Mouse (Mus musculus): Measurements from ENCODE around the gene Zfp599.
A peak's percentile ranks its signal among the peaks of the same experiment; 100 is the strongest.

Gene Zfp599

GRCm38 (mm10) chr9:22217858-22218493 lies 41.7 kb downstream of the Zfp599 start:
- DNase-seq, result peak; percentile 70

DNA sequence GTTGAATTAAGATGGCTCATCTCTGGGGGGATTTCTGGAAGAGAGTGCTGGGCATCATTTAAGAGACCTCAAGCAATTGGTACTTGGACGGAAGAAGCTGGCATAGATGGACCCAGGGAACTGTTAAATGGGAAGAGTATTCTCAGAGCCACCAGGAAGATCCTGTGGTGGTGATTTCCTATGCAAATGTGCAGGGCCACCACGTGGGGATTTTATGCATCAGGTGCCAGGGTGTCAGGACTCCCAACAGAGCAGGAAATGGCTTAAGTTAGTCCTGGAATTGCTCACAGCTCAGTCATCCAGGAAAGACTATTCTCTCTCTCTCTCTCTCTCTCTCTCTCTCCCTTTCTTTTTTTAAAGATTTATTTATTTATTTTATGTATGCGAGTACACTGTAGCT lies 43.0 kb downstream of the Zfp599 start:
- DNase-seq, result no peak

- DNase-seq, result peak; percentile 31
Measured at GRCm38 (mm10) chr9:22214549-22214948, 45.1 kb downstream of the Zfp599 start.

DNA sequence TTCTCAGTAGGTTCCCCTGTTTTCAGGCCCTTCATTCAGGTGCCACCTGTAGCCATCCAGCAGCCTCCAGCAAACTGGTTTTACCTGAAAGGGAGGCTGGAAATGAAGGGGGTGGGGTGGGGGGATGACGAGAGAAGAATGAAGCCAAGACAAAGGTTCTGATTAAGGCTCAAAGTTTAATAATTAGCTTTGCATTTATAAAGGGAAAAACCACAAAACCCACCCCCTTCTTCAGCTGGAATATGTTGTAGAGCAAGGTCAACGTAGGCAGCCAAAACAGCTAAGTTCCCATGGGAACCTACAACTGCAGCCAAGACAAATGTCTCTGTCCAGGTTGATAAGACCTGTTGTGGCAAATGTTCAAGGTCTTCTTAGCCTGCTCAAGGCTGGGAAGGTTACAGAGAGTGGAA lies 45.9 kb downstream of the Zfp599 start:
- DNase-seq, result peak; percentile 94

All from heart, adult 11 months (tissue).